Mouse (Mus musculus) midbrain, embryonic 12.5 days (tissue): ENCODE measurements around the gene Polr2b. TPM values are rescaled to one million over a fixed set of nuclear protein-coding genes. Genes with fewer than 3 reads are reported as not detected.
A peak's percentile ranks its signal among the peaks of the same experiment; 100 is the strongest.

ENCODE experiments used
- ATAC-seq: fragments of 200-750 bp; cut with Nextera tagmentation; 2 replicates; pipeline ENCODE4 v1.8.0; 2017; ENCODE audit warnings: low read depth, moderate TSS enrichment, moderate library complexity; ENCODE audit not compliant: low FRiP score
- H3K27ac ChIP-seq: fragments of 300-500 bp; sonication (generic); replicated peaks from 2 replicates; pipeline ENCODE4 v1.5.1; 2016; ENCODE audit warnings: mild to moderate bottlenecking
- H3K27me3 ChIP-seq: fragments of 300-500 bp; sonication (generic); 2 replicates; pipeline ENCODE4 v1.6.1; 2016; ENCODE audit warnings: mild to moderate bottlenecking
- H3K36me3 ChIP-seq: fragments of 300-500 bp; sonication (generic); 2 replicates; pipeline ENCODE4 v1.6.1; 2016
- H3K4me1 ChIP-seq: fragments of 300-500 bp; sonication (generic); 2 replicates; pipeline ENCODE4 v1.6.1; 2016
- H3K4me2 ChIP-seq: fragments of 300-500 bp; sonication (generic); replicated peaks from 2 replicates; pipeline ENCODE4 v1.6.1; 2016; ENCODE audit warnings: mild to moderate bottlenecking, moderate library complexity
- H3K4me3 ChIP-seq: fragments of 300-500 bp; sonication (generic); 2 replicates; pipeline ENCODE4 v1.5.1; 2016; ENCODE audit warnings: mild to moderate bottlenecking
- H3K9ac ChIP-seq: fragments of 300-500 bp; sonication (generic); replicated peaks from 2 replicates; pipeline ENCODE4 v1.6.1; 2016; ENCODE audit warnings: mild to moderate bottlenecking, moderate library complexity
- H3K9me3 ChIP-seq: fragments of 300-500 bp; sonication (generic); 2 replicates; pipeline ENCODE4 v1.6.1; 2016; ENCODE audit warnings: mild to moderate bottlenecking
- WGBS: fragments of 180-500 bp; shearing (Covaris S2); methylation state at CpG from one replicate; pipeline ENCODE4 v1.1.7; 2016; 5-methylcytosine and 5-hydroxymethylcytosine counted together
- polyA plus RNA-seq: library from polyadenylated mRNA; unstranded; fragments of >200 nt; fragmentation: Nextera tagmentation; extraction: Ambion mirVana; gene quantifications from 2 replicates; pipeline ENCODE4 v1.2.1, GENCODE M21; 2016

The Polr2b gene
- polyA plus RNA-seq, 1 experiment from 2014 or later = 92.3 TPM

DNA sequence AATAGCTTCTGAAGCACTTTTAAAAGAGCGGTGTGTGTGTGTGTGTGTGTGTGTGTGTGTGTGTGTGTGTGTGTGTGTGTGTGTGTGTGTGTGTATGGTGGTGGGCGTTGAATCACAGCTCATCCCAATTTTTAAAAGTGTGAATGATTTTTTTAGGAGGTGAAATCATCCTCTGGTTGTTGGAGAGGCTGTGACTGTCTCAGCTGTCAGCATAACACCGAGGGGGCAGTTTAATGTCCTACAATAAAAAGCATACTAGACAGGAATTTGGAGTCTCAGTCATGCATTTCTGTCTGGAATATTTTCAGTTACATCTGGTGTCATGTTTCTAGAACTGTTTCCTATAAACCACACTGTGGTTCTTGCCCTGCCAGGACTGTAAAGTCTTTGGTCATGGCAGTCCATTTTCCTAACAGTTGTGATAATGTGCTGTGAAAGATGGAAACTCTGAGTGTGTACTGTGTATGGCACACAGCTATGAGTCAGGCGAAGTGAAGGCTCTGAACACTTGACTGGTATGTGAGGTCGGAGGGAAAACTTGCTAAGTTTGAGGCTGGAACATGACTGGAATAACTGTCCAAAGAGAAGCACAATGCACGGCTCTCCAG, 8.5 kb upstream of the Polr2b start:
- no peak overlapping the region for H3K4me3 ChIP-seq
- no peak overlapping the region for H3K9ac ChIP-seq
- no peaks in the 10 kb centered on the region for H3K4me1 ChIP-seq
- H3K27ac ChIP-seq = no peak overlapping the region
- H3K4me2 ChIP-seq = no peak overlapping the region
- WGBS = 88% methylated on average over 6 of the region's 6 CpGs
- H3K27me3 ChIP-seq = no peaks in the 10 kb centered on the region
- no peak for ATAC-seq
- no peaks in the 10 kb centered on the region for H3K9me3 ChIP-seq
- peaks cover 59% of the 10 kb centered on the region for H3K36me3 ChIP-seq

DNA sequence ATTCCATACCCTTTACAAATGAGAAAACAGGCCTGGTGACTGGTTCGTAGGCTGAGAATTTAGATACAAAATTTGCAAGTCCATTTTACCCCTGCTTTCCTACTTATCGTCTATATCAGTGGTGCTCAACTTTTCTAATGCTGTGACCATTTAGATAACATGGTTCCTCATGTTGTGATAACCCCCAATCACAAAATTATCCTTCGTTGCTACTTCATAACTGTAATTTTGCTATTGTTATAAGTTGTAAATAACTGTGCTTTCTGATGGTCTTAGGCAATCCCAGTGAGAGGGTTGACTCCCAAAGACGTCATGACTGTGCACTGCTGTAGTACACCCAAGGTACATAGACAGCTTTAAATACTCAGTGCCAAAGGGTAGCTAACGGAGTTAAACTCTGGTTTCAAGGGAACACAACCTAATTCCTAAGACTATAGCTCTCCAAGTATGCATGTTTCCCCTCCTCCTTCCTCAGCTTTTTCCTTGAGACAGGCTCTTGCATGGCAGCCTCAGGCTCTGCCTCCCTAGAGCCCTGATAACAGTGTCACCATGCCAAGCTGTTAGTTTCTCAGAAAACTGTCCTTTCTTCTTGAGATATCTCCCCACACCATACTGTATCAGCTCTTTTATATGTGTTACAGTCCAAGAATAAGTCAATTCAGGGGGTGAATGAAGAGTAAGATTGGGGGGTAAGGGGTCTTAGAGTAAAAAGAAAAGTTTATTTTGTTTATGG, 2.0 kb upstream of the Polr2b start:
- H3K36me3 ChIP-seq = peaks cover 37% of the 10 kb centered on the region
- no peaks in the 10 kb centered on the region for H3K27me3 ChIP-seq
- H3K27ac ChIP-seq = no peak overlapping the region
- WGBS = 80% methylated on average over 5 of the region's 5 CpGs
- H3K4me2 ChIP-seq = peak overlapping the region; percentile 99
- H3K4me1 ChIP-seq = peaks cover 30% of the 10 kb centered on the region
- no peak for ATAC-seq
- peak overlapping the region; percentile 86 for H3K9ac ChIP-seq
- peak overlapping the region; percentile 96 for H3K4me3 ChIP-seq
- H3K9me3 ChIP-seq = no peaks in the 10 kb centered on the region

DNA sequence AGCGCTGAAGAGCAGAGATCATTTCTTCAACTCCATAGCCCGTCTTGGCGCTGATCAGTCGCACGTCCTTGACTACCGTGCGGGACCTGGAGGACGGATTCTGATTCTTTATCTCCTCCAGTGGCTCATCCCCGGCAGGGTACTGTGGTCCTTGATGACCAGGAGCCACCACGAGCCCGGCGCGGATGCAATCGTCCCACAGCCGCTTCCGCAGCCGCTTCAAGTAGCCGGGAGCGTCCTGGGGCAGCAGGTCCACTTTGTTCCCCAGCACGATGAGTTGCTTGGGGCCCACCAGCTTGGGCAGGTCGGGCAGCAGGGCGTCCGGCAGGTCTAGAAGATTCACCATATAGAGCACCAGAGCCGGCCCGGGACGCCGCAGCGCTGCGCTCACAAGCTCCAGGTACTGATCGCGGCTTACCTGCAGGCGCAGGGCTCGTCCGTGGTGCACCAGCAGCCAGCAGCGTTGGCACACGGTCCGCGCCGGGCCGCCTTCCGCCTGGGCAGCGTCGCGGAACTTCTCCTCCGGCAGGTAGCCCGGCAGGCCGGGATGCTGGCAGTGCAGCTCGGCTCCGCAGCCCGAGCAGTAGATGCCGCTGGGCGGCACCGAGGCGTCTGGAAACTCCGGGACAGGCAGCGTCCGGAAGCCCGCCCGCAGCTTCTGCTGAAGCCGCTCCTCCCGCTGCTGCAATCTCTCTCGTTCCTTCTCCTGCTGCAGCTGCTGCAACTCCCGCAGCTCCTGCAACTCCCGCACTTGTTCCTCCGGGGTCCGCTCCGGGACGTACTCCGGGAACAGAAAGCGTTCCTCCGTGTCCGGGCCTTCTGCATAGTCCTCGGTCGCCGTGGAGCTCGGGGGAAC, 668 bp upstream of the Polr2b start:
- Histone ChIP-seq H3K27ac (peak overlapping the region; percentile 90), H3K27me3 (no peaks in the 10 kb centered on the region), H3K4me2 (peak overlapping the region; percentile 99), H3K9ac (peak overlapping the region; percentile 86), H3K9me3 (no peaks in the 10 kb centered on the region), H3K36me3 (peaks cover 42% of the 10 kb centered on the region), H3K4me3 (peak overlapping the region; percentile 96), H3K4me1 (peaks cover 30% of the 10 kb centered on the region)
- under 1% methylated on average over 76 of the region's 76 CpGs for whole genome bisulfite sequencing
- ATAC-seq = peak; percentile 28

DNA sequence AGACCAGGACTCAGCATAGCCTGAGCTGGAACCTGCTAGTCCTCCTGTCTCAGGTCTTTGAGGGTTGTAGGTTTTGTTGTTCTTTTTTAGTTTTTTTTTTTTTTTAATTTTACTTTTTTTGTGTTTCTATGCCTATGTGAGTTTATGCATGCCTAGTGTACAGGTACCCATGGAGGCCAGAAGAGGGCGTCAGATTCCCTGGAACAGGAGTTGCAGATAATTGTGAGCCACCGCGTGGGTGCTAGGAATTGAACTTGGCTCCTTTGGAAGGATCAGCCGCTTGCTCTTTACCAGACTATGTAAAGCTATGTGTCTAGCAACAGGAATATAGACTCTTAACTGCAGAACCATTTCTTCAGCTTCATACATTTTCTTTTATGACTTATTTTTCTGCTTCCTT, 4.3 kb downstream of the Polr2b start:
- no peak for ATAC-seq
- H3K4me1 ChIP-seq = peaks cover 14% of the 10 kb centered on the region
- H3K27me3 ChIP-seq = no peaks in the 10 kb centered on the region
- H3K9ac ChIP-seq = no peak overlapping the region
- no peak overlapping the region for H3K4me2 ChIP-seq
- 87% methylated on average over 4 of the region's 4 CpGs for WGBS
- H3K27ac ChIP-seq = no peak overlapping the region
- H3K9me3 ChIP-seq = no peaks in the 10 kb centered on the region
- H3K4me3 ChIP-seq = no peak overlapping the region
- H3K36me3 ChIP-seq = peaks cover 61% of the 10 kb centered on the region

DNA sequence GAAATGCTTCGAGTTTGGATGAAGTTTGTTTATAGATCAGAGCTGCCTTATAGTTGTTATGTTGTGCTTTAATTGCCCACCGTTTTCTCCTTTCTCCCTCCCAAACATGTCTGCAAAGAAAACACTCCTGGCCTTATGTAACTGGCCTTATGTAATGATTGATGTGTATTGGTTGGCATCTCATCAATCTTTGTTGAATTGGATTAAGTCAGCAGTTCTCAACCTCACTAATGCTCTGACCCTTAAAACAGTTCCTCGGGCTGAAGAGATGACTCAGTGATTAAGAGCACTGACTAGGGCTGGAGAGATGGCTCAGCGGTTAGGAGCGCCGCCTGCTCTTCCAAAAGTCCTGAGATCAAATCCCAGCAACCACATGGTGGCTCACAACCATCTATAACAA, 5.0 kb downstream of the Polr2b start:
- Histone ChIP-seq H3K4me3 (no peak overlapping the region), H3K27ac (no peak overlapping the region), H3K9ac (no peak overlapping the region), H3K9me3 (no peaks in the 10 kb centered on the region), H3K27me3 (no peaks in the 10 kb centered on the region), H3K4me2 (no peak overlapping the region), H3K4me1 (peaks cover 14% of the 10 kb centered on the region), H3K36me3 (peaks cover 62% of the 10 kb centered on the region)
- ATAC-seq = no peak
- 97% methylated on average over 6 of the region's 6 CpGs for WGBS

DNA sequence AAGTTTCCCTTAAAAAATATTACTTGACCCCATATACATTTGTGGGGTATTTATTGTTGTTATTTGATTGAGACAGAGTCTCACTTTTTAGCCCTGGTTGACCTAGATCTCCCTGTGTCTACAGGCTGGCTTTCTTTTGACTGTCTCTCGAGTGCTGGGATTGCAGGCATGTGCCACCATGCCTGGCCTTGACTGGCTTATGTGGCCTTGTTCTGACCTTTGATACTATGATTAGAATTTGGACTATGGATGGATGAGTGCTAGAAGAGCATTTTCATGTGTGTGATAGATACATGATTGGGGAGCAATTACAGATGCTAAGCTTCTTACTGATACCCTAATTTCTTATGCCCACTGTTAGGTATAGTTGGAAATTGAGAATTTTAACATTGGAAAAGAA, 15.0 kb downstream of the Polr2b start:
- Histone ChIP-seq H3K27ac (no peak overlapping the region), H3K9ac (no peak overlapping the region), H3K9me3 (no peaks in the 10 kb centered on the region), H3K27me3 (no peaks in the 10 kb centered on the region), H3K4me1 (no peaks in the 10 kb centered on the region), H3K4me2 (no peak overlapping the region), H3K36me3 (peaks cover 87% of the 10 kb centered on the region), H3K4me3 (no peak overlapping the region)
- ATAC-seq = no peak
- 84% methylated on average over 1 of the region's 1 CpGs for WGBS

DNA sequence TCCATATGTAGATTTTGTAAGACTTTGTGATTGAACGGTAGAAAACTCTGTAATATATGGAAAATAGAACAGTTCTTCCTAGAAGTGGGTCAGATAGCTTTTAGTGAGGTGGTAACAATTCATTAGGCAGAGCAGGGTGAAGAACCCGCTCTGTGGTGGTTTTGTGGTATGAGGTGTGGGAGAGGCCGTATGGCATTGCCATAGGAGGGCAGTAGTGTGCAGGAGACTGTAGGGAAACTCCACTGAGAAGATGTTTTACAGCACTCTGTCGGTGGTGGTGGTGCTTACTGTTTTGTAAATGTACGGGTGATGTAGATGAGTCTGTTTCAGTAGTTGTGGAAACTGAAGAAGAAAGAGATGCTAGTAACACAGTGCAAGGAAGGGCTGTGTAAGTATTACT, 20.2 kb downstream of the Polr2b start:
- Histone ChIP-seq H3K27me3 (no peaks in the 10 kb centered on the region), H3K9ac (no peak overlapping the region), H3K27ac (no peak overlapping the region), H3K9me3 (no peaks in the 10 kb centered on the region), H3K36me3 (peaks cover 86% of the 10 kb centered on the region), H3K4me2 (no peak overlapping the region), H3K4me1 (no peaks in the 10 kb centered on the region), H3K4me3 (no peak overlapping the region)
- WGBS = 84% methylated on average over 5 of the region's 5 CpGs
- no peak for ATAC-seq

DNA sequence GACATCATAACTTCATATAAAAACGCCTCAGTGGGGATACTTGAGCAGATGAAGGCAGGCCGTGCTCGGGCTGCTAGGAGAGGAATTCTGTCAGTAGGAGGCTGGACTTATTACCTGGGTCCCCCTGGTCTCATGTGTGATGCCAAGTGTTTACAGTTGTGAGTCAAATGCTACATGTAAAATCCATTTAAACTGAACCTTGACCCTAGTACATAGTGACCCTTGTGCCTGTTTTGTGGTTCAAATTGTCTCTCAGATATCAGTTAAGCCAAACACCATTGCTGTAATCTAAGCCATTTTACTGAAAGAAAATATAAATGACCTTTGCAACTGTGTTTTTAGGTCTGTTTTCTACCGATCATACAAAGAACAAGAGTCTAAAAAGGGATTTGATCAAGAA, 30.1 kb downstream of the Polr2b start:
- Histone ChIP-seq H3K4me1 (no peaks in the 10 kb centered on the region), H3K27me3 (no peaks in the 10 kb centered on the region), H3K4me3 (no peak overlapping the region), H3K9ac (no peak overlapping the region), H3K36me3 (peaks cover 89% of the 10 kb centered on the region), H3K9me3 (no peaks in the 10 kb centered on the region), H3K4me2 (no peak overlapping the region), H3K27ac (no peak overlapping the region)
- 88% methylated on average over 4 of the region's 4 CpGs for WGBS
- no peak for ATAC-seq

DNA sequence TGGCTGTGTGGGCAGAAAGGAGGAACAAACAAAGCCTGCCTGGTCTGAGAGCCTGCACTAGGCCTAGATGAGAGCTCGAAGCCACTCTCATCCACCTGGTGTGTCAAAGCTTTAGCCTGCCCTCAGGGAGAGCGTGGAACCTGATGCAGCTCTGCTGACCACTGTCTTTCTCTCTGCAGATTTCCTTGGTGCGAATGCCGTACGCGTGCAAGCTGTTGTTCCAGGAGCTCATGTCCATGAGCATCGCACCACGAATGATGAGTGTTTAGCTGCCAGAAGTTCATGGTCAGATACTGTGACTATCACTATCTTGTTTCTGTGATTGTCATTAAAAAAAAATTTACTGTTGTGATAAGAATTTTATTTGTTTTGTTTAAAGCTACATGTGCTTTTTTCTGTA, 39.0 kb downstream of the Polr2b start:
- Histone ChIP-seq H3K27me3 (0 out of 2 replicates have a peak, but pooled peaks cover 3% of the 10 kb centered on the region), H3K9ac (no peak overlapping the region), H3K27ac (no peak overlapping the region), H3K36me3 (peaks cover 63% of the 10 kb centered on the region), H3K4me1 (no peaks in the 10 kb centered on the region), H3K4me2 (no peak overlapping the region), H3K4me3 (no peak overlapping the region), H3K9me3 (no peaks in the 10 kb centered on the region)
- 96% methylated on average over 8 of the region's 8 CpGs for WGBS
- no peak for ATAC-seq

DNA sequence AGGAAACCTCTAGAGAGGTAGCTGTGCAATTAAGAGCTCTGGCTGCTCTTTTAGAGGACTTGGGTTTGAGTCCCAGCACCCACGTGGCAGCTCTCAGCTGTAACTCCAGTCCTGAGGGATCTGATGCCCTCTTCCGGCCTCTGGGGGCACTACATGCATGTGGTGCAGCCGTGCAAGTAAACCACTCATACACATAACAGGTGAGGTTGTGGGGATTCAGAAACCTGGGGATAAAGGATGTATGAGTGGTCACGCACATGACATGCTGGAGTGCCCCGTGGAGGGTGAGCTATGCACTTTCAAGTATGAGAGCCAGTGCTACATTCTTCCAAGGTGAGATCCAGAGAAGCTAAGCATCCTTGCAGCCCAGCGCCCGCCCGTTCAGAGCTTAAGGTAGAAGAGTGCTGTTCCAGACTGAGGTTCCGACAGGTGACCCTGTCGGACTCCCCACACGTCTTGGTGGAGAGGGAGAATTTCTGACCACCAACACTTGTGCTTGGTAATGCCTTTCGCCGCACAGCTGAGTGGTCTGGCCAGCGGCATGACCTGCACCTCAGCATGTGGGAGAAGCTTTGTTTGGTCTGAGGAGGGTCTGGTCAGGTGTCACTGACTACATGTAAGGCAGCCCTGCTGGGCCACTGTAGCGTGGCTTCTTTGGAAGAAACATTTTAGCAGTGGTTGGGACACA, 40.2 kb downstream of the Polr2b start:
- peaks cover 7% of the 10 kb centered on the region for H3K27me3 ChIP-seq
- H3K36me3 ChIP-seq = peaks cover 51% of the 10 kb centered on the region
- 92% methylated on average over 15 of the region's 15 CpGs for WGBS

DNA sequence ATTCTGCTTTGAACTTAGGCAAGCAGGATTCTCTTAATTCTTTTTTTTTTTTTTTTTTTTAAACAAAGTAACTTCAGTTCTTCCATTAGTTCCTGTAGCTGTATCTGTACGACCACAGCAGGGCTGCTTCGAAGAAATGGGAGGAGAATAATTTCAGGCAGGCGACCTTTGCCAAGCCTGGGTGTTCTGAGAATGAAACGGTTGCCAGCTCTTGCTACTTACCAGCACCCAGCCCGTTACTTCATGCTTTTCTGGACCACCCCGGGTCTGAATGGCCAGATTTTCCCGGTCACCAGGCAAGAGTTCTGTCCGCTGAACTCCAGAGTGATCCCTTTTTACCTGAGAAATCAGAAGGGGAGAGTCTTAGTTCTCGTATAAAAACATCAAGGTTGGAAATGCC, 41.7 kb downstream of the Polr2b start:
- H3K36me3 ChIP-seq = peaks cover 37% of the 10 kb centered on the region
- H3K9ac ChIP-seq = no peak overlapping the region
- H3K27me3 ChIP-seq = peaks cover 19% of the 10 kb centered on the region
- H3K4me3 ChIP-seq = no peak overlapping the region
- H3K4me1 ChIP-seq = no peaks in the 10 kb centered on the region
- no peak for ATAC-seq
- 76% methylated on average over 9 of the region's 9 CpGs for WGBS
- no peak overlapping the region for H3K27ac ChIP-seq
- no peak overlapping the region for H3K4me2 ChIP-seq
- no peaks in the 10 kb centered on the region for H3K9me3 ChIP-seq

More for the DNA sequence above, 40.2 kb downstream of the Polr2b start:
- no peak overlapping the region for H3K4me3 ChIP-seq
- no peak overlapping the region for H3K4me2 ChIP-seq
- no peaks in the 10 kb centered on the region for H3K9me3 ChIP-seq
- no peak overlapping the region for H3K27ac ChIP-seq
- no peak overlapping the region for H3K9ac ChIP-seq
- ATAC-seq = no peak
- no peaks in the 10 kb centered on the region for H3K4me1 ChIP-seq
